Mouse (Mus musculus) 3134 (cell line): ENCODE measurements around the gene Sun5.

Source experiments
- DNase-seq: peaks from one replicate; pipeline ENCODE4 v3.0.0-alpha.2; 2011; ENCODE audit warnings: low spot score; ENCODE audit not compliant: insufficient read length; ENCODE audit errors: extremely low read depth

Gene Sun5

DNA sequence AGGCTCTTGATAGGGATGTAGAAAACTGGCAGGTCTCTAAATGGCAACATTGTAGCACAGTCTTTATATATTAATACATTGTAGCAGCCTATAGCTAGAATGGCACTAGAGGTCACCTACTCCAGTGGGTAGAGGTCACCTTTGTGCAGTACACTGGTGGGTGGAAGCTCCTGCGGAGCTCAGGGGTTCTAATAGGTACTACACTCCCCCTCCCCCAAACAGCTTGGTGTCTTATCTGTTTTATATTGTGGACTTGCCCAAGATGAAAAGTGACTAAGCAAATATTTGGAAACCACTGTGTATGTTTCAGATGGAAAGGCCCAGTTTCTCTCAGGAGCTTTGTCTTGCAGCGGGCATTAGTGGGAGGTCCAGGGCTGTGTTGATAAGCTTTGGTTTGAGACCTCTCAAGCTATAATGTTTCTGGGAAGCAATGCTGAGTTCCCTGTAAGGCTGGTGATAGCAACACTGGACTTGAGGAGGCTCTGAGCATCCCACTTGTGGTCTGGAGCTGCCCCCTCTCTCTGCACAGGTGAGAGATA is 48.8 kb downstream of the Sun5 start:
- no peak for DNase-seq

DNA sequence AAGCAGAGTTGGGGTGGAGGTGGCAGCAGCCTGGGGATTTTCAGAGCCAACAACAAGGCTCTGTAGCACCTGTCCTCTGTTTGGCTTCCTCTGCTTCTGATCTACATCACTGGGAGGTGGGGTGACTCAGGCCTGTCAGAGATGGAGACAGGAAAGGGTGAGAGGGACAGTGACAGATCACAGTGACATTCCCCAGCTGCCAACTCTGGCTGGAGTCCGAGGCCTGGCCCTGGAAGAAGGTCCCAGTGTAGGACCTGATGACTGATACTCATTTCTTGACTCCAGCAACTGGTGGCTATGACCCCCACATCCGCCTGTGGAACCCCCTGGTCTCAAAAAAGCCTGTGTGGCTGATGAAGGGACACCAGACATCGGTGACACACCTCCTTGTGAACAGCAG is 61.0 kb downstream of the Sun5 start:
- no peak for DNase-seq

DNA sequence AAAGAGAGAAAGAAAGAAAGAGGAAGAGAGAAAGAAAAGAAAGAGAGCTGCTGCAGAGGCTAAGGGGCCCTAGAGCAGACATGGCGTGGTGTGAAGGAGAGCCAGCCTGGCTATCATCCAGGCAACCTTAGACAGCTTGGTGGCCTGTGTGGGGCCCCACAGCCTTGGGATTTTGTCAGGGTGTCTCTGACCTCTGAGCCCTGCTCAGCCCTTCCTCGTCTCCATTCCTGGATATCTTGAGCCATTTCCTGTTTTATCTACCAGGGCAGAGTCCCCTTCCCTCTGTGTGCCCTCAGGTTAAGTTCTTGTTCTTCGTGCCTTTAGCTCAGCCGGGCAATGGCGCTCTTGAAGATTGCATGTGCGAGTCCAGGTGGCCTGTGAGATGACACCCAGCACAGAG is 62.0 kb downstream of the Sun5 start:
- no peak for DNase-seq

DNA sequence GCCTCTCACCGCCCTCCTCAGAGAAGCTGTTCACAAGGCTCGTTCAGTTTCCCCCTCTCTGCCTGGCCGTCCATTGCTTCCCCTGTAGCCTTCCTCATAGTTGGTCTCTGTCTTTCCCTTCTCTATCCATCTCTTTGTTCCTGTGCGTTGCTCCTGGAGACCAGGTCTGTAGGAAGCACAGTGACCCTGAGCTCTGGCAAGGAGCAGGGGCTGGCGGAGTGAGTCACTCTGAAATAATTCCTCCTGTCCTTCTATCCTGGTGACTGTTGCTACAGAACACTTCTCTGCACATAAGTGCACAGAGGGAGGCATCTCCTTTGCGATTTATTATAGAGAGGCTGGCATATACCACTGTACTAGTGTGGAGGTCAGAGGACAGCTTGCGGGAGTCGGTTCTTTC is 62.7 kb downstream of the Sun5 start:
- DNase-seq = peak; percentile 46

DNA sequence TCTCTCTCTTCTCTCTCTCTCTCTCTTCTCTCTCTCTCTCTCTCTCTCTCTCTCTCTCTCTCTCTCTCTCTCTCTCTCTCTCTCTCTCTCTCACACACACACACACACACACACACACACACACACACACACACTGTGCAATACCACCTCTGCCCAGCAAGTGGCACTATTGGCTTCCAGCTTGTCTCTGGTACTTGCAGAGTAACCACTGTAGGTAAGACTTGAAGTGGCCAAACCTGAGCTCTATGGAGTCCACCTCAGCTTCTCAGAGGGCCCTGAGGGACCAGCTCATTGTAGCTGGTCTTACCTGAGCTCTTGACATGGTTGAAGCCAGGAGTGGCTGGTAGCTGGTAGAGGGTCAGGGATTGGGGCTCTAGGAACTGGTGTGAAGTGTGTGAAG is 63.4 kb downstream of the Sun5 start:
- peak; percentile 42 for DNase-seq
